8 mouse cellular contexts compared by ENCODE assay signal in the genomic region with DNA sequence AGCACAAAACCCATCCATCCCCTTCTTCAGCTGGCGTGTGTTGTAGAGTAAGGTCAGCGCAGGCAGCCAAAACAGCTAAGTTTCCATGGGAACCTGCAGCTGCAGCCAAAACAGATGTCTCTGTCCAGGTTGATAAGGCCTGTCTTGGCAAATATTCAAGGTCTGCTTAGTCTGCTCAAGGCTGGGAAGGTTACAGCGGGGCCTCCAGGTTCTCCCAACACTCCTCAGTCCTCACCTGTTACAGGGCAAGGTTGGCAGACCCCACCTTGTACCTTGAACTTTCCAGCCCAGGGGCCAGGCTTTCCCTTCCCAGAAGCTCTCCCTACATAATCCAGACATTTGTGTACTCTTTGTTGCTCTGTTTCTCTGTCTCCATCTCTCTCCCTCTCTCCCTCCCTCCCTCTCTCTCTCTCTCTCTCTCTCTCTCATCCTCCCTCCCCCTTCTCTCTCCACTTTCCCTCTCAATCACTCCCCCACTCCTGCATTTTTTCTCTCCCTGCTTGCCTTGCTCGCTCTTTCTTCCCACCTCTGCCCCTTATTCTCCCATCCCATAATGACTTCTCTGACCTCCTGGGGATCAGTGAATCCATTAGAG. TPM values are rescaled to one million over a fixed set of nuclear protein-coding genes. Genes with fewer than 3 reads are reported as not detected.
A peak's percentile ranks its signal among the peaks of the same experiment; 100 is the strongest.
DNase-seq lines count a peak whose midpoint lies in the region; ATAC-seq and TF ChIP-seq lines count a peak whose summit lies in the region.

No protein-coding gene starts in this region.

- peak overlapping the region; percentile 58 for H3K4me3 ChIP-seq in heart, embryonic 10.5 days
- no peak overlapping the region for H3K4me3 ChIP-seq in limb, embryonic 14.5 days (replicated peaks; ENCODE audit: low read length)
- H3K4me3 ChIP-seq in neural tube, embryonic 12.5 days: no peak overlapping the region

- peaks cover 8% of the 10 kb centered on the region; the same call in 1 of the 2 replicates for H3K4me1 ChIP-seq in heart, embryonic 10.5 days
- no peaks in the 10 kb centered on the region for H3K4me1 ChIP-seq in limb, embryonic 14.5 days (ENCODE audit: control insufficient read depth, insufficient read depth, low read length)
- peaks cover 6% of the 10 kb centered on the region; the same call in 1 of the 2 replicates for H3K4me1 ChIP-seq in neural tube, embryonic 12.5 days

- no peak for TF ChIP-seq POLR2A in limb, embryonic 14.5 days (IDR thresholded peaks at IDR 0.05; ENCODE audit: borderline replicate concordance, extremely low read depth, insufficient read depth, insufficient read length)

- DNase-seq in adrenal gland, adult (ENCODE audit: inconsistent age in 2 of 2, low spot score in 1 of 2): peak; percentile 73 to 88
- DNase-seq in c-Kit-negative CD71-positive TER-119-positive erythroid progenitor cells, embryonic 14.5 days (ENCODE audit: low read depth, low spot score): peak; percentile 69
- no peak for DNase-seq in heart, embryonic 10.5 days (ENCODE audit: low spot score)
- DNase-seq in limb, embryonic 14.5 days (ENCODE audit: low spot score): peak; percentile 82
- DNase-seq in thymus, postnatal 36 days: no peak
- no peak for DNase-seq in B cell, adult 2 months
- no peak for DNase-seq in urinary bladder, postnatal 25 days (ENCODE audit: low spot score)

- H3K27ac ChIP-seq in heart, embryonic 10.5 days: no peak overlapping the region
- H3K27ac ChIP-seq in limb, embryonic 14.5 days (replicated peaks; ENCODE audit: low read depth, low read length): no peak overlapping the region
- no peak overlapping the region for H3K27ac ChIP-seq in neural tube, embryonic 12.5 days

- no peaks in the 10 kb centered on the region for H3K36me3 ChIP-seq in heart, embryonic 10.5 days
- no peaks in the 10 kb centered on the region for H3K36me3 ChIP-seq in limb, embryonic 14.5 days (ENCODE audit: control insufficient read depth, insufficient read depth, low read length)
- no peaks in the 10 kb centered on the region for H3K36me3 ChIP-seq in neural tube, embryonic 12.5 days

- 0 out of 2 replicates have a peak overlapping the region, but pooled peaks have one; percentile 25 for H3K9ac ChIP-seq in limb, embryonic 14.5 days (ENCODE audit: low read depth, low read length, severe bottlenecking)
- no peak overlapping the region for H3K9ac ChIP-seq in neural tube, embryonic 12.5 days

- peak overlapping the region; percentile 43 for H3K4me2 ChIP-seq in limb, embryonic 14.5 days (replicated peaks; ENCODE audit: low read depth, low read length, severe bottlenecking)
- H3K4me2 ChIP-seq in neural tube, embryonic 12.5 days (replicated peaks): peak overlapping the region; percentile 61

- peak; percentile 78 for ATAC-seq in limb, embryonic 14.5 days (ENCODE audit: low FRiP score, low read depth)
- ATAC-seq in neural tube, embryonic 12.5 days (ENCODE audit: low FRiP score, low read depth): peak; percentile 26

- H3K9me3 ChIP-seq in heart, embryonic 10.5 days: no peaks in the 10 kb centered on the region
- H3K9me3 ChIP-seq in limb, embryonic 14.5 days (ENCODE audit: control insufficient read depth, low read length): no peaks in the 10 kb centered on the region
- H3K9me3 ChIP-seq in neural tube, embryonic 12.5 days: no peaks in the 10 kb centered on the region

- 4% methylated on average over 4 of the region's 4 CpGs for WGBS in heart, embryonic 10.5 days
- WGBS in limb, embryonic 14.5 days: 14% methylated on average over 4 of the region's 4 CpGs
- WGBS in neural tube, embryonic 12.5 days: 20% methylated on average over 4 of the region's 4 CpGs

- H3K27me3 ChIP-seq in heart, embryonic 10.5 days (ENCODE audit: insufficient read depth, poor library complexity, severe bottlenecking): no peaks in the 10 kb centered on the region
- no peaks in the 10 kb centered on the region for H3K27me3 ChIP-seq in limb, embryonic 14.5 days (ENCODE audit: control insufficient read depth, insufficient read depth, low read length)
- no peaks in the 10 kb centered on the region for H3K27me3 ChIP-seq in neural tube, embryonic 12.5 days (replicated peaks)

RNA-seq across cellular contexts. Expression of a gene that starts 12.1 kb away (rescaled TPM):
- not detected in 2 replicates for polyA plus RNA-seq in heart, embryonic 10.5 days (2016; fragmentation: Nextera tagmentation; extraction: Ambion mirVana)
- polyA plus RNA-seq in limb, embryonic 14.5 days (2012; rRNA removed): not detected in 2 replicates
- not detected in 2 replicates for polyA plus RNA-seq in limb, embryonic 14.5 days (2014; fragmentation: Nextera tagmentation; extraction: Ambion mirVana)
- not detected in 2 replicates for polyA plus RNA-seq in neural tube, embryonic 12.5 days (2016; fragmentation: Nextera tagmentation; extraction: Ambion mirVana)

Comparison
In these comparisons a context has a peak if more than half of its experiments do, and no peak if none do; other contexts are left out.
1. DNase-seq: peak in adrenal gland, adult (2 of 2), c-Kit-negative CD71-positive TER-119-positive erythroid progenitor cells, embryonic 14.5 days (single experiment) and limb, embryonic 14.5 days (single experiment); none in heart, embryonic 10.5 days (single experiment), thymus, postnatal 36 days (0 of 2), B cell, adult 2 months (0 of 2) and urinary bladder, postnatal 25 days (single experiment).